Mouse (Mus musculus): ENCODE data around the gene Cct3. TPM values are rescaled to one million over a fixed set of nuclear protein-coding genes. Genes with fewer than 3 reads are reported as not detected.
A peak's percentile ranks its signal among the peaks of the same experiment; 100 is the strongest.
"Not testable (repeated sequence)": the region's sequence is repeated elsewhere in the genome, so short reads cannot be mapped to it uniquely, and the experiment has no call there.

Cct3 gene
- total RNA-seq (2021), result 100 to 1,000 TPM; 184 to 197 TPM
- long read RNA-seq, experiment 1, transcript Cct3-201 (14 exons, 1,977 nt), result major isoform, 91 of 107 reads
- long read RNA-seq, experiment 1, partial matches to known transcripts, result 8 of 107 reads
- long read RNA-seq, experiment 1, other reads (novel, unspliced or antisense), result 7 of 107 reads
- long read RNA-seq, experiment 2, transcript Cct3-201 (14 exons, 1,977 nt), result major isoform, 62 of 70 reads
- long read RNA-seq, experiment 2, partial matches to known transcripts, result 6 of 70 reads
- long read RNA-seq, experiment 2, other reads (novel, unspliced or antisense), result 1 of 70 reads

GRCm38 (mm10) chr3:88296561-88297318 is at the start of gene Cct3, which contains the start of gene Tsacc:
TSS of gene Cct3 (plus strand) at chr3:88297116.
TSS of gene Tsacc (minus strand) at chr3:88296999.
- DNase-seq, result peak; percentile 97 to 99

GRCm38 (mm10) chr3:88247666-88248065 is 49.2 kb upstream of the Cct3 start:
- no peak for DNase-seq

DNA sequence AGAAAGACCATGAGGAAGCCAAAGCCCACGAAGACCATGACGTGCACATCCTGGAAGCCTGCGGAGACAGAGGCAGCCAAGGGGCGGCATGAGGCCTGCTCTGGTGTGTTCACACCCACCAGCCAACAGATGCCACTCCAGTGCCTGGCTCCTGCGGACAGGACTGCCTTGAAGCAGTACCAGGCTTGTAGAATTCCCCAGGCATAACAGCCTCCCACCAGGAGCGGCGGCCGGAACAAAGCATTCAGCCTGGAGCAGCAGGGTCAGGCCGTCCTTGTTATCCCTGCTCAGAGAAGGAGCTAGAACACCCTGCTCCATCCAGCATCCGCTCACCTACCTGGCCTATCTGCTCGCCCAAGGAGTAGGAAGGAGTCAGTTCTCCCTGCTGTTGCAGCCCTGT is 48.5 kb upstream of the Cct3 start:
- DNase-seq, result no peak

- no peak for DNase-seq
These were observed 44.2 kb upstream of the Cct3 start for GRCm38 (mm10) chr3:88252739-88253138.

DNA sequence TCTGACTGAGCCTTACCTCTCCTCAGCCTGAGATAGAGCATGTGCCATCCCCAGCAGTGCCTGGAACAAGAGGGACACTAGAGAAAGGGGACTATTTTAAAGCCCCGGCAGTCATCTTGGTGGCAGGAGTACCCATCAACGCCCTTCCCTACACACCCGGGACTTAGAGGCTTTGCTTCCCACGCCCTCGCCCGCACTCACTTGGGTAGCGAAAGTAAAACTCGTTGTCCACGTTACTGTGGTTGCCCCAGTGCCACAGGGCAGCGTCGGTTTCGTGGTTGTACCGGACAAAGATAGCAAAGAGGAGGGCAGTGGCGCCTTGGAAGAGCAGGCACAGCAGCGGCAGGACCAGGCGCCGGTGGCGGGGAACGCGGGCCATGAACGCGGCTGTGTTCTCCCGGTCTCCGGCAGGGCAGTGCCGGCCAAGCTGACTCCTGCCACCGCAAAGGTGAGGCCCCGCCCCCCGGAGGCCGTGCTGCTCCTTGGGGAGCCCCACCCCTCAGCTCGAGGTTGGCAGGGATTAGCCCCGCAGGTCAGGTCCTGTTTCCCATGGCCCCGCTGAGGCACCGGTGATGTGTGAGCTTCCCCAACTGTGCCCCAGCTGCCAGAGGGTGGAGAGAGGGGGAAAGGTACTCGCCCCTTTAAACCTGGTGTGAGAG is 42.5 kb upstream of the Cct3 start, which contains the start of gene Rhbg:
Rhbg (minus strand) TSS at position 442 of the 659 bp plus-strand sequence.
- DNase-seq, result peak; percentile 14 to 22

- no peak for DNase-seq
These were observed 41.0 kb upstream of the Cct3 start for GRCm38 (mm10) chr3:88255950-88256349.

- no peak for DNase-seq
These were observed 40.5 kb upstream of the Cct3 start for GRCm38 (mm10) chr3:88256382-88256781.

- DNase-seq, result no peak
These were observed 34.6 kb upstream of the Cct3 start for GRCm38 (mm10) chr3:88262346-88262745.

DNA sequence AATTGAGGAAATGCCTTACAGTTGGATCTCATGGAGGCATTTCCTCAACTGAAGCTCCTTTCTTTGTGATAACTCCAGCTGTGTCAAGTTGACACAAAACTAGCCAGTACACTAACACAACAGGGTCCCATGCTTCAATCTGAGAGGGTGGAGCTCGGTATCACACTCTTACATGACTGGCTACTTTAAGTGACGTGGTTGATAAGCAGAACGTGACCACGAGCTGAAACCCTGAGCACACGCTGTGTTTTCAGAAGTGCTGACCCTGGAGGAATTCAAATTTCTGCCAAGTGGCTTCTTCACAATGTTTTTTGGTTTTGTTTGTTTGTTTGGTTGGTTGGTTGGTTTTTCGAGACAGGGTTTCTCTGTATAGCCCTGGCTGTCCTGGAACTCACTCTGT is 28.9 kb upstream of the Cct3 start:
- not testable (repeated sequence) for DNase-seq

DNA sequence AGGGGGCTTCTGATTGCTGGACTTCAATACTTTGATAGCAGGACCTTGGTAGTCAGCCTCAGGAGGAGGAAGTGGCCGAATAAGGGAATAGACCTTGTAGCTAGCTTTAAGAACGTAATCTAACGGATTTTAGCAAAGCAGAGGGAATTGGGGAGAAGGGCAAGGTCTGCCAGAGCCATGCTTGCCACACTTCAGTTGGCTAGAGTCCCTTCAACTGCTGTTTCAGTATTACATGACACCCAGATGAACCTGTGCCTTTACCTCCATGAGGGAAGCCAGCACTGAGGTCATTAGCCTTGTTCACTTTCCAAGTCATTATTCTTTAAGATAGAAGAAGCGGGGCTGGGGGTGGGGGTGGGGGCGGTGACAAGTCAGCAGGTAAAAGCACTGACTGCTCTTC is 27.9 kb upstream of the Cct3 start:
- DNase-seq, result no peak

DNA sequence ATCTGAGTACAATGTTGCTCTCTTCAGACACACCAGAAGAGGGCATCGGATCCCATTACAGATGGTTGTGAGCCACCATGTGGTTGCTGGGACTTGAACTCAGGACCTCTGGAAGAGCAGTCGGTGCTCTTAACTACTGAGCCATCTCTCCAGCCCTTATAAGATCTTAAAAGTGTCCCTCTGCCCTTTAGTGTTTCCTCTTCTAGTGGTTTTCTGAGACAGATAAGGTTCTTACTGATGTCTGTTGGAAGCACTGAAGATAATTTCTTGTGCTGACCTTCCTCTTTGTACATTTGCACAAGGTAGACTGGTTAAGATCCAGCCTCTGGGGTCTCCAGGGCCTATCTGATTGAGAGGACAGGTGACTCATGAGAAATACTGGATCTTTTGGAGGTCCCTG is 25.6 kb upstream of the Cct3 start:
- not testable (repeated sequence) for DNase-seq

- DNase-seq, result no peak
These were observed 25.1 kb upstream of the Cct3 start for GRCm38 (mm10) chr3:88271859-88272258.

- no peak for DNase-seq
These were observed 22.9 kb upstream of the Cct3 start for GRCm38 (mm10) chr3:88274002-88274401.

- DNase-seq, result no peak
These were observed 20.8 kb upstream of the Cct3 start for GRCm38 (mm10) chr3:88276121-88276520.

- peak in 1 of 2 experiments; percentile 23 for DNase-seq
These were observed 20.3 kb upstream of the Cct3 start for GRCm38 (mm10) chr3:88276529-88277143.

GRCm38 (mm10) chr3:88280035-88280434 is 16.9 kb upstream of the Cct3 start:
- DNase-seq, result no peak

DNA sequence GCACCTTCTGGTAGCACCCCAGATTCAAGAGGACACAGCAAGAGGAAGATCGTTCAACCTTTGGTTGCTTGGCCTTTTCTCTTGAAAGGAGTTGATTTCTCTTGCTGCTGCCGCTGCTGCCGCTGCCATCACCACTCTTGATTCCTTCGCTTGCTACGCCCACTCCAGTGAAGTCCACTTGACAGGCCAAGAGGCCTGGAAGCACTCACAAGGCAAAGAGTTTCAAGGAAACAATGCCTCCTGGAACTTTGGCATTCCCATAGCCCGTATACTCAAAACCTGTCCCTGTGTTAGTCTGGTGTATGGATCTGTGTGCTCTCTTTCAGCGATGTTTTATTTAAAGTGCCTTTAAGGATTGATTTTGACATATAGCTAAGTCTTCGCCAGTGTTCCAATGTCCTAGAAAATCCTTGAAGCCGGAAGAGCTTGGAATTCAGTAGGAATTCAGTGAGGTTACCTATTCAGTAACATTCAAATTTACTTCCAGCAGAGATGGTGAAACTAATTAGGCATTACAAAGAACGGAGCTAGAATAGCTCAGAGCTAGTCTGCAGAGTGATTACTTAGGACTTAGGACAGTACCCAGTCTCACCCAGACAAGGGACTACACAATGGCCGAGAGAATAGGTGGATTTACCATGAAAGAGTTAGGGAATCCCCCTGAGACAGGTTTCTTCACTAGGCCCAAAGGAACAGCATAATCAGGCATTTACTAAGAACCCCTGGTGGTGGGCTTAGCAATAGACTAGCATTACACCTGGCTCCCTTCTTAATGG is 15.6 kb upstream of the Cct3 start:
- DNase-seq, result not testable (repeated sequence)

DNA sequence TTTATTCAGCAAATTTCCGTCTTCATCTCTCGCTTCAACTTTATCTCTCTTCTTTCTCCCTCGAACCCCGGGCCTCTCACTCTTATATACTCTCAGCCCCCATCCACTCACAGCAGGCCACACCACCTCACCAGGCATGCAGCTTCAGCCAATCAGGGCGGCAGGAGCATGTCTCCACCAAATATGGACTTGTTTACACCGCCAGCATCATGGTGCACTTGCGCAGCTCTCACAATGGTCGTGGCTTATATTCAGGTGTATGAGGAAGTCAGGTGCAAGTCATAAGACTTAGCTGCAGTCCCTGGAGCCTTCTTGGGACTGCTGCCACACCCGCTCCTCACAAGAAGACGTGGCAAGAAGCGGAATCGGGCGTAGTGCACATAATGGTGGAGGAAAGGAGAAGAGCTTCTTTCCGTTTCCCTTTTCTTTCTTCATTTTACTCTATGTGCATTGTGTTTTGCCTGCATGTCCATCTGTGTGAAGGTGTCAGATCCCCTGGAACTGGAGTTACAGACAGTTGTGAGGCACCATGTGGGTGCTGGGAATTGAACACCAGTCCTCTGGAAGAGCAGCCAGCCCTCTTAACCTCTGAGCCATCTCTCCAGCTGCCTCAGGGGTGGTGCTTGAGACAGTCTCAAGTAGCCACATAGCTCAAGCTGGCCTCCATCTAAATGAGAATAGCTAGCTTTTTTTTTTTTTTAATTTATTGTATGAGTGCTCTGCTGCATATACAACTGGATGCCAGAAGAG is 11.9 kb upstream of the Cct3 start:
- not testable (repeated sequence) for DNase-seq

DNA sequence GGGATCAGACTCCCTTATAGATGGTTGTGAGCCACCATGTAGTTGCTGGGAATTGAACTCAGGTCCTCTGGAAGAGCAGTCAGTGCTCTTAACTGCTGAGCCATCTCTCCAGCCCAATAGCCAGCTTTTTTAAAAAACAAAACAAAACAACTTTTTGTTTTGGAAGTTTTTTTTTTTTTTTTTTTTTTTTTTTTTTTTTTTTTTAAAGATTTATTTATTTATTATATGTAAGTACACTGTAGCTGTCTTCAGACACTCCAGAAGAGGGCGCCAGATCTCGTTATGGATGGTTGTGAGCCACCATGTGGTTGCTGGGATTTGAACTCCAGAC is 11.4 kb upstream of the Cct3 start:
- DNase-seq, result not testable (repeated sequence)

- DNase-seq, result no peak
These were observed 9.8 kb upstream of the Cct3 start, which contains the start of gene Gm38392 for GRCm38 (mm10) chr3:88287110-88287509. TSS of gene Gm38392 (minus strand) at chr3:88287210.

Data from heart, adult 18-20 months (tissue).